Mouse (Mus musculus) midbrain, embryonic 16.5 days (tissue): ENCODE data around the gene Olfr507. TPM values are rescaled to one million over a fixed set of nuclear protein-coding genes. Genes with fewer than 3 reads are reported as not detected.

Experiments
- ATAC-seq: fragments of 200-750 bp; cut with Nextera tagmentation; 2 replicates; pipeline ENCODE4 v1.8.0; 2017; ENCODE audit warnings: moderate TSS enrichment
- H3K27ac ChIP-seq: fragments of 300-500 bp; sonication (generic); 2 replicates; pipeline ENCODE4 v1.5.1; 2014; ENCODE audit warnings: mild to moderate bottlenecking, low read length, mixed read lengths
- H3K27me3 ChIP-seq: fragments of 300-500 bp; sonication (generic); 2 replicates; pipeline ENCODE4 v1.6.1; 2014; ENCODE audit warnings: low read depth, low read length, mixed read lengths; ENCODE audit not compliant: control insufficient read depth, insufficient read depth
- H3K36me3 ChIP-seq: fragments of 300-500 bp; sonication (generic); 2 replicates; pipeline ENCODE4 v1.6.1; 2014; ENCODE audit warnings: mild to moderate bottlenecking, low read length, moderate library complexity, mixed read lengths; ENCODE audit not compliant: control insufficient read depth, insufficient read depth
- H3K4me1 ChIP-seq: fragments of 300-500 bp; sonication (generic); 2 replicates; pipeline ENCODE4 v1.6.1; 2014; ENCODE audit warnings: mild to moderate bottlenecking, low read length, mixed read lengths; ENCODE audit not compliant: control insufficient read depth, insufficient read depth
- H3K4me2 ChIP-seq: fragments of 300-500 bp; sonication (generic); 2 replicates; pipeline ENCODE4 v1.6.1; 2014; ENCODE audit warnings: mild to moderate bottlenecking, low read length, mixed read lengths
- H3K4me3 ChIP-seq: fragments of 300-500 bp; sonication (generic); 2 replicates; pipeline ENCODE4 v1.5.1; 2014; ENCODE audit warnings: low read depth, mild to moderate bottlenecking, low read length, moderate library complexity, mixed read lengths
- H3K9ac ChIP-seq: fragments of 300-500 bp; sonication (generic); 2 replicates; pipeline ENCODE4 v1.6.1; 2014; ENCODE audit warnings: low read depth, low read length, mixed read lengths
- H3K9me3 ChIP-seq: fragments of 300-500 bp; sonication (generic); replicated peaks from 2 replicates; pipeline ENCODE4 v1.6.1; 2014; ENCODE audit warnings: mild to moderate bottlenecking, low read length, mixed read lengths; ENCODE audit not compliant: control insufficient read depth, poor library complexity, severe bottlenecking
- WGBS: fragments of 180-500 bp; shearing (Covaris S2); extraction: QIAGEN DNeasy Blood & Tissue Kit; methylation state at CpG from one replicate; pipeline ENCODE4 v1.1.7; 2014; 5-methylcytosine and 5-hydroxymethylcytosine counted together
- polyA plus RNA-seq: library from polyadenylated mRNA; unstranded; fragments of >200 nt; fragmentation: Nextera tagmentation; extraction: Ambion mirVana; gene quantifications from 2 replicates; pipeline ENCODE4 v1.2.1, GENCODE M21; 2015

The Olfr507 gene
- polyA plus RNA-seq, 1 experiment from 2014 or later, result not detected

GRCm38 (mm10) chr7:108666118-108666517 is 44.5 kb downstream of the Olfr507 start, which contains the start of gene Olfr510:
TSS of gene Olfr510 (plus strand) at chr7:108666418.
- H3K4me2 ChIP-seq, result no peak within 1 kb of the TSS
- H3K4me3 ChIP-seq, result no peak within 1 kb of the TSS
- no peak within 1 kb of the TSS for H3K27ac ChIP-seq
- ATAC-seq, result no peak
- no peaks in the 10 kb centered on the region for H3K27me3 ChIP-seq
- H3K9me3 ChIP-seq, result no peaks in the 10 kb centered on the region
- H3K9ac ChIP-seq, result no peak within 1 kb of the TSS
- H3K36me3 ChIP-seq, result no peaks in the 10 kb centered on the region
- 92% methylated on average over 1 of the region's 1 CpGs for WGBS
- H3K4me1 ChIP-seq, result no peaks in the 10 kb centered on the region

- no peaks in the 10 kb centered on the region for H3K4me1 ChIP-seq
- WGBS, result 76% methylated on average over 1 of the region's 1 CpGs
- no peak overlapping the region for H3K4me3 ChIP-seq
- no peak overlapping the region for H3K27ac ChIP-seq
- no peaks in the 10 kb centered on the region for H3K9me3 ChIP-seq
- no peak for ATAC-seq
- no peak overlapping the region for H3K4me2 ChIP-seq
- no peak overlapping the region for H3K9ac ChIP-seq
- H3K36me3 ChIP-seq, result no peaks in the 10 kb centered on the region
- H3K27me3 ChIP-seq, result no peaks in the 10 kb centered on the region
Observed at GRCm38 (mm10) chr7:108671058-108671457, 49.4 kb downstream of the Olfr507 start.

Other genes starting within 250 kb of the Olfr507 start
- not detected in 2 replicates for gene Olfr495, start 228.6 kb upstream of the Olfr507 start, polyA plus RNA-seq
- not detected in 2 replicates for gene Olfr497, start 201.4 kb upstream of the Olfr507 start, polyA plus RNA-seq
- gene Olfr498, start 156.5 kb upstream of the Olfr507 start, polyA plus RNA-seq, result not detected in 2 replicates
- not detected in 2 replicates for gene Olfr502, start 96.7 kb upstream of the Olfr507 start, polyA plus RNA-seq
- not detected in 2 replicates for gene Olfr503, start 77.3 kb upstream of the Olfr507 start, polyA plus RNA-seq
- gene Olfr504, start 56.0 kb upstream of the Olfr507 start, polyA plus RNA-seq, result not detected in 2 replicates
- not detected in 2 replicates for gene Olfr506, start 11.0 kb upstream of the Olfr507 start, polyA plus RNA-seq
- not detected in 2 replicates for gene Olfr508, start 8.2 kb downstream of the Olfr507 start, polyA plus RNA-seq
- not detected in 2 replicates for gene Olfr509, start 30.1 kb downstream of the Olfr507 start, polyA plus RNA-seq
- not detected in 2 replicates for gene Olfr510, start 44.6 kb downstream of the Olfr507 start, polyA plus RNA-seq
- not detected in 2 replicates for gene Olfr512, start 91.5 kb downstream of the Olfr507 start, polyA plus RNA-seq
- gene Olfr513, start 129.2 kb downstream of the Olfr507 start, polyA plus RNA-seq, result not detected in 2 replicates
- not detected in 2 replicates for gene Olfr514, start 204.2 kb downstream of the Olfr507 start, polyA plus RNA-seq
- gene Olfr516, start 228.7 kb downstream of the Olfr507 start, polyA plus RNA-seq, result not detected in 2 replicates